Mouse (Mus musculus) liver, embryonic 14.5 days (tissue): ENCODE results near the gene Slc6a17.

ENCODE experiments used
- CTCF ChIP-seq: IDR thresholded peaks from 2 replicates; pipeline ENCODE4 v1.5.1; 2016; ENCODE audit warnings: antibody characterized with exemption, low read depth, control low read depth
- EP300 ChIP-seq: IDR thresholded peaks from 2 replicates; pipeline ENCODE4 v1.6.1; 2016; ENCODE audit warnings: antibody characterized with exemption, low read depth

- TF ChIP-seq CTCF, result no peak
- no peak for TF ChIP-seq EP300
These were observed 81.4 kb downstream of the Slc6a17 start for GRCm38 (mm10) chr3:107436434-107436833.
